Mouse (Mus musculus) erythroblast, embryonic 14.5 days (primary cell): ENCODE data around the gene Slc25a21.

Experiments
- GATA1 ChIP-seq: IDR thresholded peaks from 2 replicates; pipeline ENCODE4 v1.6.1; 2012; ENCODE audit warnings: low read length, inconsistent platforms, mixed read lengths
- TAL1 ChIP-seq: IDR thresholded peaks from 3 replicates; pipeline ENCODE4 v1.6.1; 2012; ENCODE audit warnings: low read length, inconsistent platforms, mixed read lengths

DNA sequence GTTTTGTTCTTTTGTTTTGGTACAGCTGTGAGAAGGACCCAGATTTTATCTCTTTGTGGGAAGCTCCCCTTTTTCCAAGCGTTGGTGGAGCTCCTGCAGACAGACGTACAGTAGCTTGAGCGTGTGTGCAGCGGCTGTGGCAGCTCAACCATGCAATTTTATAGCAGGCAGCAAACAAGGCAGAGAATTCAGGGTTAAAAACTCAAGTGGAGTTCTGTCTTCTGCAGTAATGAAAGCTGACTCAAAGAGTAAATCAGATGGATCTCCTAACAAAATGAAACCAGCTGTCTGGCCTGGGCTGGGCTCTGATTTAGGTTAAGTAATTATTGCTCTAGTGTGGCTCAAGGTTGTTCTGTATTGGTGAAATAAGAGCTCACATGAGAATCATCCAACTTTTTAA is 120.7 kb downstream of the Slc25a21 start:
- TF ChIP-seq GATA1 (no peak), TAL1 (no peak)
